Mouse (Mus musculus) c-Kit-negative CD71-positive TER-119-positive erythroid progenitor cells, embryonic 14.5 days (primary cell): ENCODE results near the gene Adrb1.

Experiments used
- DNase-seq: peaks from one replicate; pipeline ENCODE4 v3.0.0-alpha.2; 2013; ENCODE audit warnings: low read depth, low spot score

Adrb1 gene

DNA sequence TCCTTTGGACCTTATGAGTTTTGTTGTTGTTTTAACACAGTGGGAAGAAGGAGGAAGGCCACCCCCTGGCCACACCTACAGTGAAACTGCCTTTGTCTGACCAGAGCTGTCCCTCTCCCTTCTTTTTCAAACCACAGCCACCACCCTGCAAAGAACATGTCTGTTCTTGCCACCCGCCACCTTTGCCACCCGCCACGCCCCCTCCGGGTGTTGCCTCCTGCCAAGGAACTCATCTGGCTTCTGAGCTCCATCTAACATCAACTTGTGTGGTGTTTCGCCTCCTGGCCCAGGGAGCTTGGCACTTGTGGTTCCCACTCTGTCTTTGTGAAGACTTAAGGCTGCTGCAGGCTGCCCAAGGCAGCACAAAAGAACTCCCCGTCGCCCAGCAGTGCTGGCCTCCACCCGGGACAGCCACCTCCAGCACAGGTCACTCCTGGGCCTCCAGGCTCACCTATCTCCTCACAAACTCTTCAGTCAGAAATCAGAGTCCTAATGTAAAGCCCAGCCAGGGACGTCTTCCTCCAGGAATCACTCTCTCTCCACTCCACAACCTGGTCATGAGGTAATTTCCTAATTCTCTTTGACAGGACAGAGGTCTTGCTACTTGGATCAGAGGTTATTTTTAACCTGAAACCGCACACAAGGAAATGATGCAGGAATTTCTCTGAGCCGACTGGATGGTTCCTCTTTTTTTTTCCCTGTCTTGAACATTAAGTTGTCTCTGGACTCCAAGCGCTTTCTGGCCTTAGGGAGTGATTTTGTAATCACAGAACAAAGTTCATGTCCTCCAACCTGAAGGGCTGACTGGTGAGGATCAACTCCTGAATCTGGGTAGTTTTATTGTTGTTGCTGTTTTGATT lies 18.5 kb upstream of the Adrb1 start:
- DNase-seq = no peak

DNA sequence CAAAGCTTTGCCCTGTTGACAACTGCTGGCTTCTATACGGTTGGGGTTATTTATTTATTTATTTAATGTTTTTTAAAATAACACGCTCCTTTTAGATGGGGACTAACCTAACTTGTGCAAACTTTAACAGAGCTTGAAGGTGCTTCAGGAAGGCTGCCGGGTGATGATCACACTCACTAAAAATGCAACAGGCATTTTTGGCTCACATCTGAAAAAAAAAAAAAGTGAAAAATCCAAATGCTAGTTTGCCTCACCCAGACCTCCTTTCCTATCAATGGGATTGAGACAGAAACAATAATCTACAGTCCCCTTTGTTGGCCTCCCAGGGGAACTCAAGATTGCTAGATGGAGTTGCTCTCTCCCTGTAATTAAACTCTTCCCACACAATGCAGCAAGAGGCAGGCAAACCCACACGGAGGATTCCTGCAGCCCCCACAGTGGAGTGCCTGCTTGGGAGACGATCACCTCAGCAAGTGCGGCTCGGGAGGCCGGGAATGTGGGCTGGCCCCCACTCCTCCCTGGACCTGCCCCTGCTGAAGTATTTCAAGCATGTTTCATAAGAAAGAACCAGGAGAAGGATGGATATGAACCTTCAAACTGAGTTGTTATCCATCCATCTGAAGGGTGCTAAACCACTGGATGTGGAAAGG lies 16.8 kb upstream of the Adrb1 start:
- no peak for DNase-seq

DNA sequence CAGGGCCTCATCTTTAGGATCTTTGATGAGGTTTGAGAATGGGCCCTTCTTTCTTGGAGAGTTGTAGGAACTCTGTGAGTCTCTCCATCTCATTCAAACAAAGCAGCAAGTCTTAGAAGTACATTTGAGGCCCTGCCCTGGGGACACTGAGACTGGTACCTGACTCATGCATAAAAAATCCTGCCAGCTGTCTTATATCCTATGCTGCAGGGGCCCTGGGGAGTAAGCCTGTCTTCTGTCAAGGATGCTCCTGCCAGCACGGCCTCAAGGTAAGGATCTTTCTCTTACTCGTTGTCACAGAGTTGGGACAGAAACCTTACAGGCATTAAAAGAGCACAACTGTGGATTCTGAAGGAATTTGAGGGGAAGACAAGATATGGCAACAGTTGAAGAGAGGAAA lies 13.2 kb upstream of the Adrb1 start:
- no peak for DNase-seq

DNA sequence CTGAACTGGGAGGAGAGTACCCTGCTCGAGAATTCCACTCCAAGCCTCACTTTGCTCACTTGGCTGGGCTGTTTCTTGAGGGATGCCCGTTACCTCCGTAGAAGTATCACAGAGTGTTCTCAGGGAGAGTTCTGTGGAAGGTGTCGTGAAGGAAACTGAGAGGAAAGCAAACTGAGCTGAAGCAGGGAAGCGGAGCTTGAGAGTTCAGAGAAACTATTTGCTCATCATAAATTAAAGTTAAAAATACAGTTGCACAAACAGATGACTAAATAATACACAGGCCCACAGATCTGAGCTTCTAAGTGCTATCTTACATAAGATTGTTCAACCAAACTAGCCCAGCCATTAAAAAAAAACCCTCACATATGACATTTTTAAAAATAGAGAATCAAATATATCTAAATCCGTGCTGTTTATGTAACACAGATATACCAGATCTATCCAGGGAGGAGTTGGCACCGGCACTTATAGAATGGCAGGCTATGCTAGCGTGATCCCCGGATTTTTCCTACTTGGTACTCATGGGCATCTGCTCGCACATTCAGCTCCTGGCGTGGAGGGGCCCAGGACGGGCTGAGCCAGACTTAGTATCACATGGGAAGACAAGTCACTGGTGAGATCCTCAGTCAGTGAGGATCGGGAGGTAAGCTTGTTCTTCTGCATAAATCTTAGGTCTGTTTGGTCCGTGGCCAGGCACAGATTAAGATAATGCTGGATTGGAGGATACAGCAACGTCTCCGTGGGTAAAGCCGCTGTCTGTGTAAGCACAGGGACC lies 11.7 kb upstream of the Adrb1 start:
- DNase-seq = no peak

DNA sequence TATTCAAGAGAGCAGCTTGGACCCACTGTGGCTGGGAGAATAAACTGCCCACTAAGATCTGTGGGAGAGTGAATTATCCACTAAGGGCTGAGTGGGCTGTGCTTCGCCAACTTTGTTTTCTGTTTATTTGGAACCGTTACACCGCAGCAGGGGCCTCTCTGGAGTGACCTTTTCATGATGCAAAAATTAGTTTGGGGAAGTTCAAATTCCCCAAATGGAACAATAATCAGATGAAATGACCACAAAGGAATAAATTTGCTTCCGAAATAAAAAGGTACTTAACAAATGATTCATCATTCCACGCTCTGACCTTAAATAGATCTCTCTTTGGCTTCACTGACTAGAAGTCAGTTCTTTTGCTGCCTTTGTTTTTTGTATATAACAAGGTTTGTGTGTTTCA lies 8.4 kb upstream of the Adrb1 start:
- DNase-seq = no peak

DNA sequence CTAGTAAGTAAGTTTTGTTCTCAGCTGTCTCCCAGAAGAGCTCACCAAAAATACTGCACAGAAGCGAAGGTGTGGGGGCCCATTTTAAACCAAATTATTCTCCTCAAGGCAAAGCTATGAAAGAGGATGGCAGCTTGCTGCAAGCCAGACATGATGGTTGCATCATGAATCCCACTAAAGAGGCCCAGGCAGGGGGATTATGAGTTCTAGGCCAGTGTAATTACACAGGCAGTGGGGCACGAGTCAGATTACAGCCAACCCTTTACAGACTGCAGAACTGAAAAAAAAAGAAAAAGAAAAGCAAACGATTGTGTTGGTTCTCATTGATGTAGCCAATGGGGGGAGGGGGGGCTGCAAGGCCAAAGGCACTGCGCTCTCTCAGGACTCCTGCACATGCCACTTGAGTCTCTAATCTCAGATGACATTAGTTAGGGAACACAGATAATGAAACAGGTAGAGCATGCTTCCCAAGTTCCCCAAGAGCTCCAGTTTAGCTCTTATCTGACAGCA lies 7.3 kb upstream of the Adrb1 start:
- DNase-seq = no peak

DNA sequence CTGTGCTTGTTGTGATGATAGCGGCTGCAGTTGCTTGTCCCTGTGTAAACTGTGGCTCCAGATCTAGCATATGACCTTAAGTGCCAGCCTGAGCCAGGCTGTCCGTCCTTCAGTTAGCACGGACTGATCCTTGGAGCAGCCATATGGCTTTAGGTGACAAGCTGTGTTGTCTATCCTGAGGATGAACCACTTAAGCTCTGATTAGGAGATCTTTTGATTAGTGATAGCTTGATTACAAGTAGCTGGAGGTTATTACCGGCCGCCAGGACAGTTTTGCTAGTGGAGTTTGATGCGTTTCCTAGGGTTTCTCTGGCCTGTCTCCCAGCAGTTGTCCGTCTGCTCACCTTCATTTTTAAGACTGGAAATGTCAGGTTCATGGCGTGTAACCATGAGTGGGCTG lies 4.0 kb upstream of the Adrb1 start:
- DNase-seq = no peak

DNA sequence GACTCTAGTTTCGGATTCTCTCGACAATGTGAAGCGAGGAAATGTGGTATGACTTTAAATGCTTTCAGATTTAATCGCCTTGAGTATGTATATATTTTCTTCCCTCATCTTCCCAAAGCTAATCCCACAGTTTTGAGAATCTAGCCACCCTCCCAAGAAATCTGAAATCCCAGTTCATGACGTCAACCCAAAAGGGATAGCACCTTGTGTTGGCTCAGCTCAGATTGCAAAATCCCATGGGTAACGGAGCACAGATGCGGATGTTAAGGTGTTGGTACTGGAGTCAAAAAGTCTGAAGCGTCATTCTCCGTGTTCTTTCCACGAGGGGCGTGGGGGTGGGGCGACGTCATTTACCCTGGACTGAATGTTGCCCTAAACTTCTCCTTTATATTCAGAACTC lies 1.1 kb upstream of the Adrb1 start:
- no peak for DNase-seq

DNA sequence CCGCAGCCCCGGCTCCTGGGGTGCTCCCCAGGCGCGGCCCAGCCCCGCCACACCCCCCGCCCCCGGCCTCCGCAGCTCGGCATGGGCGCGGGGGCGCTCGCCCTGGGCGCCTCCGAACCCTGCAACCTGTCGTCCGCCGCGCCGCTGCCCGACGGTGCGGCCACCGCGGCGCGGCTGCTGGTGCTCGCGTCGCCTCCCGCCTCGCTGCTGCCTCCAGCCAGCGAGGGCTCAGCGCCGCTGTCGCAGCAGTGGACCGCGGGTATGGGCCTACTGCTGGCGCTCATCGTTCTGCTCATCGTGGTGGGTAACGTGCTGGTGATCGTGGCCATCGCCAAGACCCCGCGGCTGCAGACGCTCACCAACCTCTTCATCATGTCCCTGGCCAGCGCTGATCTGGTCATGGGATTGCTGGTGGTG lies 300 bp downstream of the Adrb1 start:
- DNase-seq = no peak

DNA sequence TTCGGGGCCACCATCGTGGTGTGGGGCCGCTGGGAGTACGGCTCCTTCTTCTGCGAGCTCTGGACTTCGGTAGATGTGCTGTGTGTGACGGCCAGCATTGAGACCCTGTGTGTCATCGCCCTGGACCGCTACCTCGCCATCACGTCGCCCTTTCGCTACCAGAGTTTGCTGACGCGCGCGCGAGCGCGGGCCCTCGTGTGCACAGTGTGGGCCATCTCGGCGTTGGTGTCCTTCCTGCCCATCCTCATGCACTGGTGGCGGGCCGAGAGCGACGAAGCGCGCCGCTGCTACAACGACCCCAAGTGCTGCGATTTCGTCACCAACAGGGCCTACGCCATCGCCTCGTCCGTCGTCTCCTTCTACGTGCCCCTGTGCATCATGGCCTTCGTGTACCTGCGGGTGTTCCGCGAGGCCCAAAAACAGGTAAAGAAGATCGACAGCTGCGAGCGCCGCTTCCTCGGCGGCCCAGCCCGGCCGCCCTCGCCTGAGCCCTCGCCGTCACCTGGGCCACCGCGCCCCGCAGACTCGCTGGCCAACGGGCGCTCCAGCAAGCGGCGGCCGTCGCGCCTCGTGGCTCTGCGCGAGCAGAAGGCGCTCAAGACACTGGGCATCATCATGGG lies 822 bp downstream of the Adrb1 start:
- no peak for DNase-seq

DNA sequence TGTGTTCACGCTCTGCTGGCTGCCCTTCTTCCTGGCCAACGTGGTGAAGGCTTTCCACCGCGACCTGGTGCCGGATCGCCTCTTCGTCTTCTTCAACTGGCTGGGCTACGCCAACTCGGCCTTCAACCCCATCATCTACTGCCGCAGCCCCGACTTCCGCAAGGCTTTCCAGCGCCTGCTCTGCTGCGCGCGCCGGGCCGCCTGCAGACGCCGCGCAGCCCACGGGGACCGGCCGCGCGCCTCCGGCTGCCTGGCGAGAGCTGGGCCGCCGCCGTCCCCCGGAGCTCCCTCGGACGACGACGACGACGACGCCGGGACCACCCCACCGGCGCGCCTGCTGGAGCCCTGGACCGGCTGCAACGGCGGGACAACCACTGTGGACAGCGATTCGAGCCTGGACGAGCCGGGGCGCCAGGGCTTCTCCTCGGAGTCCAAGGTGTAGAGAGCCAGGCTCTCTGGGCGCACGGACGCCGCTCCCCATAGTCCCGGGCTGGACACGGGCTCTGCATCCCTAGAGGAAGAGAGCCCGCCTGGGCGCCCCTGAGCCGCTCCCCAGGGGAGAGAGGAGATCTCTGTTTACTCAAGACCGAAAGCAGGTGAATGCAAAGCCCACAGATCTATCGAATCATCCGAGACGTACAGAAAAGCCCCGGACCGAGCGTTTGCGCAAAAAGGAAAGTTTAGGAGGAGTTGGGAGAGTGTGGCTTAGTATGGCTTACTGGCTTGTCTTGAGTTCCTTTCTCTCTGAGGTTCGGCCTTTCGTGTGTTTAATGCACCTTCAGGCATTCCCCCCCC lies 1.5 kb downstream of the Adrb1 start:
- no peak for DNase-seq

DNA sequence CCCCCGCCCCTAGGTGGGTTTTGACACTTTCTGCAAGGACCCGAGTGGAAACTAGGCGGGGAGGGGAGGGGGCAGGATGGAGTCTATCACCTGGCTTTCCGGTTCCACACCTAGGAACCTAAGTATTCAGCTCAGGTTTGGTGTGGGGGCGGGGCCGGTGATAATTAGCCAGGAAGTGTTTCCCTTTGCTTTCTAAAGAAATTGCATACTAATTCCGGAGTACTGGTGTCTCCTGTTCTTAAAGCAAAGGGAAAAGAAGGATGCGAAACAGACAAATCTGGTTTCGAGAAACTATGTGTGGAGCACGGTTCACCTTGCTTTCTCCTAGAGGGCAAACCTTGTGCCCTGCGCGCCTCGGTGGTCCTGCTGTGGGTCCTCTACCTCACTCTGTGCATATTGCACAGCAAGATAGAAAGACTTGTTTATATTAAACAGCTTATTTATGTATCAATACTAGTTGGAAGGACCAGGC lies 2.2 kb downstream of the Adrb1 start:
- DNase-seq = no peak

DNA sequence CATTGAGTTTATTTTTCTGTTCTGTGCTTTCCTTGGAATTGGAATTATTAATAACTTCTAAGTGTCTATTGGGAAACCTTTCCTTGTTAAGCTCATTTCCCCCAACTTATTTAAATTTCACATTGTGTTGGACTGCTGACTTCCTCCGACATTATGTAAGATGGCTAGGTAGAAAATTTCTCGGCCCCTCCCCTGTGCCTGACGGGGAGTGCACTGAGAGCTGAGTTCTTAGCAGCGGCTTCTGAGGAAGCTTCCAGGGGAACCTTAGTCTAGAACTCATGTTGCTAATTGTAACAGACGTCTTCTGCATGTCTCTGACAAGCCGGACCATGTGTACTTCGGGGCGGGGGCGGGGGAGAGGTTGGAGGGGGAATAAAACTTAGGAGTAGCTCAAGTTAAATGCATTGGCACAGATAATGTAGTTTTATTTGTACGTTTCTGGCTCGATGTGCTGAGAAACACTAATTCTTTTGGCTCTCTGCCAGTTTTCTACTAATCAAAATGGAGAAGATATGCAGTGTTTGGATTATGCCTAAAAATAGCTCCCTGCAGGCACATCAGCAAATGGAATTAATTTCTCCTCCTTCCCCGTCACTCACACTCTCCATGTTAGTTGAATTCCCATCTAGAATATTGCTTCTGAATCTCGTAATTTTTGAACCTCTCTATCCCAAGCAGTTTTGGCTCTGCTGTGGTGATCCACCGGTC lies 5.3 kb downstream of the Adrb1 start:
- DNase-seq = no peak

DNA sequence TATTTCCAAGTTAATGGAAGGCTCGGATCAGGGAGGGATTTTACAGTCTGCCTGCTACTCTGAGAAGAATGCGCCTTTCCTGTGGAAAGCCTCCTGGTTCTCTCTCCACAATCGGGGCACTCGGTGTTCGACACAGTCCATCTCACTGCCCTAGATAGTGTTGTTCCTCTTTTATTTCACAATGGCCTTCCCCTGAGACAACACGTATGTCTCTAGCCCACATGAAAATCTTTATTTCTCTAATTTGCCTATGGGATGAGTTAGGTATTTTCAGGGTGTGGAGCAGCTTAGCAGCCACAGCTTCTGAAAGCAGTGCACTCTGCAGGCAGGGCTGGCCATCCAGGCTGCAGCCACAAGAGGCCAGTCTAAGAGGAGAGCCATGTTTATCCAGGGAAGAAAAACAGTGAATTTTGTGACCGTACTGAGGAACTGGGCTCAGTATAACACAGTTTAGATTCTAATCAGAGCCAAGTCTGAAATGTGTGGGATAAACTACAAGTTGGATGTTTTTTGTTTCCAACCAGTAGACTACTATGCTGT lies 12.1 kb downstream of the Adrb1 start:
- no peak for DNase-seq

DNA sequence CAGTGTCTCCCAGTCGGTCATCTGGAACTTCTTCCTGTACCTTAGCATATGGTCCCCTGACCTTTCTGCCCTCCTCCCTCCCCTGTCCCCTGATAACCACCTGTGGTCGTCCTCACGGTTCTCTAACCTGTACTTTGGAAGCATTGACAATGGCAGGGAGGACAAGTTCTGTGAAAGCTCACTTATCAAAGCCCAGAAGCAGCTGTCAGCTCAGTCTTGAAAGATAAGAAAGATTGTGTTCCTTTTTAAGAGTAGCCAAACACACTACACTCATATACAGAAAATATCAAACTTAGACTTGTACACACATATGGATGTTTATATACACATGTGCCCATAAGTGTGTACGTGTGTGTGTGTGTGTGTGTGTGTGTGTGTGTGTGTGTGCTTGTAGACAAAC lies 13.7 kb downstream of the Adrb1 start:
- no peak for DNase-seq

DNA sequence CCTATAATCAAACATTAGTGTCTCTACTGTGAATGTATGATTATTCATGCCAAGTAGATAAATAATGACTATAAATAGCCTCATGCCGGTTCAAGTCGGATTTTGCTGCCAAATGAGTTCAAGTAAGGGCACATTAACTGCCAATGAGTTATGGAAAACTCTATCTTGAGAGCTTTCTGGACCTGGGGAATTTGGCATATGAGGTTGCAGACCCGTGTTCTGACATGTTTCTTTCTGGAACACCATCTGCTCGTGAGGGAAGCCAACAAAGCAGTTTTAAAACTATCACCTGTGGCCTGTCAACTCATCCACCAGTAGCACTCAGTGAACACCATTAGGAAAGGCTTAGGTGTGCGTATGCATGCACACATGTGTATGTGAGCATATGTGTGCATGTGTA lies 14.3 kb downstream of the Adrb1 start:
- DNase-seq = no peak

DNA sequence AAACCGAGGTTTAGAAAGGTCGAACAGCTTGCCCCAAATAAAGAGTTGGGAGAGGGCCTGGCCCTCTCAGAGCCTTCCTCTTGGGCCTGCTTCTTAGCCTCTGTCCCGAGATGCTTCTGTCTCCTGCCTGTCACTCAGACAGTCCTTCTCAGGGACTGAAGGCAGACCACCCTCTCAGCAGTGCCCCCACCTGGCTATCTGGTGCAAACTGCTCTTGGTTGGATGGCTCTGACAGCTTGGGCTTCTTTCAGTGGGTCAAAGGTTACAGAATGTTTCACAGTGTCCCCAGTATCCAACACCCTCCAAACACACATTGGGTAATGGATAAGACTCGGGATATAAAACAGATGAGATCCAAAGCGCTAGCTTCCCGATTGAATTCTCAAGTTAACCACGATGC lies 23.1 kb downstream of the Adrb1 start:
- DNase-seq = no peak

DNA sequence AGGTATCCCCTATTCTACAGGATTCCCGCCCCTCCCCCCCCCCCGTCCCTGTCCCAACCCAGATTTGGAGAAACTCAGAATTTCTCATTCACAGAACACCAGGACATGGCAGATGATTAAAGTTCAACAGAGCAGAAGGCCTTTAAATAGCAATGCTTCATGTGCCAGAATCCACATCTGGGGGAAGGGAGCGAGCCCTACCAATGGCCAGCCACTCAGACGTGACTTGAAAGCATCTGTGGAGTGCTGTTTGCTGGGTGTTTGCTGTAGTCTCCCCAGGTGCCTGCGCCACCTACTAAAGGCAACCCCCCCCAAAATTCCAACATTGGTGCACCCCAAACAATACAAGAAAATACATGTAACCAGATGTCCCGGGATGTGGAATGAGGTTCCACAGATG lies 23.5 kb downstream of the Adrb1 start:
- no peak for DNase-seq

DNA sequence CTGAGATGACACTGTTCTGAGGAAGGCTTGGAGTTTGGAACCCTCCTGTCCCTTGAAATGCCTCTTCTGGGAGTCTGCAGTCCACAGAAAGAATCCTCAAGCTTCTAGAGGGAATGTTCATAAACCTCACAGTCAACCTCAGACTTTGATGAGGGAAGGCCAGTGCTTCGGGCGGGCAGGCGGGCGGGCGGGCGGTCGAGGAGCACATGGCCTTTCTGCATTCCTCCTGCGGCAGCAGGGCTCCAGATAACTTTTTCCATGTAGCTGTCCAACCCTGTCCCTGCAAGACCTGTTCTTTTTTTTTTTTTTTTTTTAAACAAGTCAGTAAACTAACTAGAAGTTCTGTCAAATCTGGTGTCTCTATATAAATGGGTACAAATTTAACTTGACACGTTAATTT lies 24.6 kb downstream of the Adrb1 start:
- DNase-seq = no peak

DNA sequence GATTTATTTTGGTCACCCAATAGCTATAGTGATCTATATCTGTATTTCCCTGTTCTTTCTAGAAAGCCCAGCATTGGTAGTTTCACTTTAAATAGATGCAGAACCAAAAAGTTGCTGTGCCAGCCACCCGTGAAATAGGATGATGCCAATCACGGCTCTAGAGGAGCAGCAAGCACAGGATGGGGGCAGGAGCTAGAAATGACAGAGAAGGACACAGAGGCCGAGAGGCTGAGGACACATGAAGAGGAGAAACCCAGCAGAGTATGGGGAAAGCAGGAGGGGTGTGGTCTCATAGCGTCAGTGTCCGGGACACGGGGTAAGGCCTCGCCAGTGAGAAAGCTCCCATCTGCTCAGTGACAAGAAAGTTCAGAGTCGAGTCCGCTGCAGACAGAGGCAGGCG lies 25.9 kb downstream of the Adrb1 start:
- DNase-seq = no peak
